Mouse (Mus musculus) lung, embryonic 15.5 days (tissue): ENCODE results near the gene Errfi1. TPM values are rescaled to one million over a fixed set of nuclear protein-coding genes. Genes with fewer than 3 reads are reported as not detected.

ENCODE experiments used
- polyA plus RNA-seq: library from polyadenylated mRNA; unstranded; fragments of >200 nt; fragmentation: Nextera tagmentation; extraction: Ambion mirVana; gene quantifications from 2 replicates; pipeline ENCODE4 v1.2.1, GENCODE M21; 2015

The Errfi1 gene
- polyA plus RNA-seq, 1 experiment from 2014 or later: 42.7 TPM

Other genes starting within 250 kb of the Errfi1 start
- gene Slc45a1, start 201.7 kb upstream of the Errfi1 start, polyA plus RNA-seq: 0.06 TPM in 1 of 2 replicates, not detected in the other
- gene Park7, start 60.5 kb downstream of the Errfi1 start, polyA plus RNA-seq: 423 and 449 TPM in 2 replicates
- 0.26 and 0.29 TPM in 2 replicates for gene Tnfrsf9, start 60.6 kb downstream of the Errfi1 start, polyA plus RNA-seq
- gene Uts2, start 143.2 kb downstream of the Errfi1 start, polyA plus RNA-seq: not detected in 2 replicates
- 7.6 and 8.3 TPM in 2 replicates for gene Per3, start 190.7 kb downstream of the Errfi1 start, polyA plus RNA-seq
- 125 and 131 TPM in 2 replicates for gene Vamp3, start 204.0 kb downstream of the Errfi1 start, polyA plus RNA-seq
- not detected in 2 replicates for gene Gm13090, start 235.7 kb downstream of the Errfi1 start, polyA plus RNA-seq